Mouse (Mus musculus) lung, adult 2 months (tissue): ENCODE data around the gene Arrb2.

Source experiments
- CTCF ChIP-seq: fragments of 200-500 bp; IDR thresholded peaks from 2 replicates; pipeline ENCODE4 v1.5.1; 2011; ENCODE audit warnings: mild to moderate bottlenecking, low read length, control low read depth; ENCODE audit not compliant: insufficient read depth
- POLR2A ChIP-seq: fragments of 200-500 bp; IDR thresholded peaks from 2 replicates; pipeline ENCODE4 v1.6.1; 2011; ENCODE audit warnings: low read depth, mild to moderate bottlenecking, control low read depth, low read length, borderline replicate concordance; ENCODE audit errors: extremely low read depth

GRCm38 (mm10) chr11:70450926-70451325, 18.5 kb downstream of the Arrb2 start:
- TF ChIP-seq POLR2A (no peak), CTCF (no peak)
